Mouse (Mus musculus): ENCODE measurements around the gene Tor1a.

- TF ChIP-seq CTCF (IDR thresholded peaks at IDR 0.05; ENCODE audit: low read depth) (peak; percentile 97), EP300 (IDR thresholded peaks at IDR 0.05; ENCODE audit: low read depth) (no peak)
These were observed 25.1 kb downstream of the Tor1a start for GRCm38 (mm10) chr2:30942603-30943011.
